Mouse (Mus musculus) liver, embryonic 14.5 days (tissue): ENCODE data around the gene Trpm6.

ENCODE experiments used
- CTCF ChIP-seq: IDR thresholded peaks from 2 replicates; pipeline ENCODE4 v1.5.1; 2016; ENCODE audit warnings: antibody characterized with exemption, low read depth, control low read depth
- EP300 ChIP-seq: IDR thresholded peaks from 2 replicates; pipeline ENCODE4 v1.6.1; 2016; ENCODE audit warnings: antibody characterized with exemption, low read depth

DNA sequence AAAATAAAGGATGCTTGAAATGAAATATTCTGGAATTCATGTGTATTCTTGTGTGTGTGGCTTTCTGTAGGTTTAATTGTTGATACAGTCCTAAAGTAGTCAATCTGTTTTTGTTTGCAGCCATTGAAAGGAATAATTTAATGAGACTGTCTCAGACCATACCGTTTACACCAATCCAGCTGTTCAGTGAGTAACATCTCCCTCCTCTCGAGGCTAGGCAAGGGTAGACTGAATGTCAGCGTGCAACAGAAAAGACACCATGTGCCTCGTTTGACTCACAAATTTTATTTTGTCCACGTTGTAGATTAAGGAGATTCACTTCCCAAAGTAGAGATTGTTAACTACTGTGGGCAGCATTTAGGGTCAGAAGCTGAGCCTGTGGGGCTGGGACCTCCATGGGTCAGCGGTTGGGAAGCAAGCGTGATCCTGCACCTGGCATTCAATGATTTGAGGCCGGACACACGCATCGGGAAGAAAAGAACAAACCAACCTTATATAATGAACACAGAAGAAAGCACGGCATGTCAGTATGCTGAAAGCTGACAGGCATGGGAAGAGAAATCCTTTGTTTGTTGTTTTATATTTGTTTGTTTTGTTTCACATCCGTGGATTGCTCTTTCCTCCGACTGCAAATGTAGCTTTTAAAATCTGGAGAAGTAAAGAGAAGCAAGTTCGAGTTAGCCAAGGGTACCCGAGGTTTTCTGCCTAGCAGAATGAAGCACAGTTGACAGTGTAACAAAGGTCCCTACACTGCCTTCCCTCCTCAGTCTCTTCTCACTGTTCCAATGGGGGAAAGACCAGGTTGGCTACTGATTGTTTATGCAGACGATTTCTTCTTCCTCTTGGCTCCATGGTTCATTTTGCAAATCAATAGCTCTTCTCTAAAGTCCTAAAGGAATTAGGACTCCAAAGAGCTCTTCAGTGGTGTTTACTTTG lies 124.2 kb downstream of the Trpm6 start:
- TF ChIP-seq CTCF (no peak), EP300 (no peak)
